In the genomic region with DNA sequence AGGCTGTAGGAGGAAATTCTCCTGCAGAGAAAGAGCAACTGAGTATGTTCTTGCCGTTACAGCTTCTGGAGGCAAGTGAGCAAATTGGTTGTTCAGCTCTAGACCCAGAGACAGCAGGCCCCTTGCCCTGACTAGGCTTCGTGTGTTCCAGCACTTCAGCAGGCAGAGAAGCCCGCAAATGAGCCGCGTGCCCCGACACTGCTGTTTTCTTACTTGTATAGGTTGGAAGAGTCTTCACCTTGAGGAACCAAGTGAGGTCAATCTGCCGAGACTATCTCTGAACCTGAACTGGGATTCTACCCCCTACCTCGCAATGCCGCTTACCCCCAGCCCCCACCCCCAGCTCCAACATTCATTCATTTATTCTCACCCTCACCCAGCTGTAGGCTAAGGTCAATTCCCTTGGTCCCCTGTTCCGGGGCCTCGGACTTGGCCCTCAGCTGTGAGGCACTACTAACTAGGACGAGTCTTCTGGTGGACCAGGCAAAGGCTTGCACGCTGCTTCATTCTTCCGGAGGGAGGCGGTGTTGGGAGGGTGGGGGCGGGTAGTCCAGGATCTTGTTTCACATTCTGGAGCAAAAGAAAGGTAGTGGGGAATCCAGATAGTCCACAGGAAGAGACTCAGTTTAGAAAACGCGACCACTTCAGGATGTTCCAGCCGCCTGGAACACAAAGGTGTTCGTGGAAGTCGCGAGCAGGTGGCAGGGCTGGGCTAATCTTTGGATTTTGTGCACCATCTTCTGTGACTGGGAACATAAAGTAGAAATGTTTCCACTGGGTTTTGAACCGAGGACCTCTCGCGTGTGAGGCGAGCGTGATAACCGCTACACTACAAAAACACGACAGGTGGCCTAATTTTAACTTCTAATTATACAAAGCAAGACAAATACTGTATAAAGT, we compare ENCODE assay signal across 9 mouse cellular contexts. TPM values are rescaled to one million over a fixed set of nuclear protein-coding genes. Genes with fewer than 3 reads are reported as not detected.
A peak's percentile ranks its signal among the peaks of the same experiment; 100 is the strongest.
DNase-seq lines count a peak whose midpoint lies in the region; ATAC-seq and TF ChIP-seq lines count a peak whose summit lies in the region.
"Had no signal": no experiment of that assay in that cellular context is flagged by ENCODE, and none has a peak within 500 bp of the region (broad histone marks: within the 10 kb centered on the region; RNA-seq: fewer than 3 reads in every experiment).

No protein-coding gene starts in this region.

- peak overlapping the region; percentile 65 for H3K4me3 ChIP-seq in heart, embryonic 10.5 days
- peak overlapping the region; percentile 82 for H3K4me3 ChIP-seq in E14TG2a.4 (replicated peaks; ENCODE audit: low read length)
- H3K4me3 ChIP-seq in hindbrain, embryonic 10.5 days, result peak overlapping the region; percentile 58
- peak overlapping the region; percentile 54 to 57 for H3K4me3 ChIP-seq in liver, embryonic 14.5 days (ENCODE audit: insufficient read depth in 1 of 2, low read depth in 2 of 2, low read length in 2 of 2)

- TF ChIP-seq EP300 in liver, embryonic 14.5 days (IDR thresholded peaks at IDR 0.05; ENCODE audit: low read depth), result no peak

- no peaks in the 10 kb centered on the region for H3K36me3 ChIP-seq in heart, embryonic 10.5 days
- peaks cover under 1% of the 10 kb centered on the region; the same call in 1 of the 2 replicates for H3K36me3 ChIP-seq in E14TG2a.4 (ENCODE audit: insufficient read depth, low read length)
- no peaks in the 10 kb centered on the region for H3K36me3 ChIP-seq in hindbrain, embryonic 10.5 days
- no peaks in the 10 kb centered on the region for H3K36me3 ChIP-seq in liver, embryonic 14.5 days (replicated peaks; ENCODE audit: control insufficient read depth, insufficient read depth, low read depth)

- H3K4me2 ChIP-seq in liver, embryonic 14.5 days (ENCODE audit: low read depth), result peak overlapping the region; percentile 85

- peaks cover 5% of the 10 kb centered on the region; the same call in 1 of the 2 replicates for H3K4me1 ChIP-seq in heart, embryonic 10.5 days
- peaks cover 42% of the 10 kb centered on the region for H3K4me1 ChIP-seq in E14TG2a.4 (replicated peaks; ENCODE audit: low read depth, low read length)
- H3K4me1 ChIP-seq in hindbrain, embryonic 10.5 days (replicated peaks), result peaks cover 14% of the 10 kb centered on the region; the same call in 1 of the 2 replicates
- peaks cover 0 to 7% of the 10 kb centered on the region in 2 experiments; a peak in 3 of 4 replicates for H3K4me1 ChIP-seq in liver, embryonic 14.5 days (replicated peaks; ENCODE audit: control insufficient read depth in 2 of 2, insufficient read depth in 2 of 2, low read length in 1 of 2)

- no peaks in the 10 kb centered on the region for H3K27me3 ChIP-seq in heart, embryonic 10.5 days (ENCODE audit: insufficient read depth, poor library complexity, severe bottlenecking)
- peaks cover 37% of the 10 kb centered on the region for H3K27me3 ChIP-seq in E14TG2a.4 (ENCODE audit: insufficient read depth, low read length)
- H3K27me3 ChIP-seq in hindbrain, embryonic 10.5 days (ENCODE audit: insufficient read depth, poor library complexity, severe bottlenecking), result peaks cover 18% of the 10 kb centered on the region
- H3K27me3 ChIP-seq in liver, embryonic 14.5 days (ENCODE audit: control insufficient read depth, insufficient read depth, low read length), result no peaks in the 10 kb centered on the region

- ATAC-seq in liver, embryonic 14.5 days (ENCODE audit: insufficient read depth), result peak; percentile 54
- ATAC-seq: Patski had no signal

- intact Hi-C loops in heart, postnatal 36 days (cut with DNase I), result loop anchor here (1.0 kb wide), 1 partner anchor 10 kb away; no protein-coding TSS in a partner anchor

- H3K9me3 ChIP-seq in heart, embryonic 10.5 days, result no peaks in the 10 kb centered on the region
- no peaks in the 10 kb centered on the region for H3K9me3 ChIP-seq in E14TG2a.4 (ENCODE audit: low read length)
- H3K9me3 ChIP-seq in hindbrain, embryonic 10.5 days, result no peaks in the 10 kb centered on the region
- no peaks in the 10 kb centered on the region for H3K9me3 ChIP-seq in liver, embryonic 14.5 days (ENCODE audit: control insufficient read depth, low read length)

- no peak overlapping the region for H3K27ac ChIP-seq in heart, embryonic 10.5 days
- H3K27ac ChIP-seq in hindbrain, embryonic 10.5 days, result no peak overlapping the region; the same call in 1 of the 2 replicates
- H3K27ac ChIP-seq in liver, embryonic 14.5 days, result no peak overlapping the region

- WGBS in heart, embryonic 10.5 days, result 3% methylated on average over 29 of the region's 29 CpGs
- 5% methylated on average over 29 of the region's 29 CpGs for WGBS in hindbrain, embryonic 10.5 days
- 5% methylated on average over 29 of the region's 29 CpGs for WGBS in liver, embryonic 14.5 days (ENCODE audit: insufficient replicate concordance)

- peak; percentile 23 for TF ChIP-seq CTCF in E14TG2a.4 (conservative IDR thresholded peaks at IDR 0.05; ENCODE audit: low read length)
- peak; percentile 37 for TF ChIP-seq CTCF in liver, embryonic 14.5 days (IDR thresholded peaks at IDR 0.05; ENCODE audit: low read depth)

- DNase-seq in heart, embryonic 10.5 days (ENCODE audit: low spot score), result no peak
- no peak for DNase-seq in heart, postnatal 36 days
- peak; percentile 62 to 74 for DNase-seq in cerebellum, postnatal 10 days
- DNase-seq in hindbrain, embryonic 10.5 days (ENCODE audit: low spot score), result peak; percentile 60
- DNase-seq in liver, embryonic 14.5 days (ENCODE audit: low read depth in 3 of 3, low spot score in 3 of 3), result peak; percentile 60 to 74 (median 73)
- peak; percentile 29 for DNase-seq in right cerebral cortex, postnatal 25 days
- DNase-seq in kidney, postnatal 14 days, result no peak

- peak overlapping the region; percentile 60 for H3K9ac ChIP-seq in liver, embryonic 14.5 days (replicated peaks)

RNA-seq across cellular contexts. Expression of a gene that starts 12.1 kb away (rescaled TPM):
- 10.1 and 13.0 TPM in 2 replicates for polyA plus RNA-seq in heart, embryonic 10.5 days (2016; fragmentation: Nextera tagmentation; extraction: Ambion mirVana)
- 1 to 10 TPM; 4.3 TPM for total RNA-seq in heart, postnatal 36 days (2021)
- 13.4 and 14.5 TPM in 2 replicates for polyA plus RNA-seq in hindbrain, embryonic 10.5 days (2016; fragmentation: Nextera tagmentation; extraction: Ambion mirVana)
- polyA plus RNA-seq in liver, embryonic 14.5 days (2012; rRNA removed), result 2.4 and 4.0 TPM in 2 replicates
- 5.2 and 5.3 TPM in 2 replicates for polyA plus RNA-seq in liver, embryonic 14.5 days (2014; fragmentation: Nextera tagmentation; extraction: Ambion mirVana)

RNA-seq across cellular contexts. Expression of a gene that starts 42.6 kb away (rescaled TPM):
- 39.0 and 42.2 TPM in 2 replicates for polyA plus RNA-seq in heart, embryonic 10.5 days (2016; fragmentation: Nextera tagmentation; extraction: Ambion mirVana)
- total RNA-seq in heart, postnatal 36 days (2021), result 10 to 100 TPM; 13.6 to 16.5 TPM
- polyA plus RNA-seq in hindbrain, embryonic 10.5 days (2016; fragmentation: Nextera tagmentation; extraction: Ambion mirVana), result 42.3 and 54.0 TPM in 2 replicates
- polyA plus RNA-seq in liver, embryonic 14.5 days (2012; rRNA removed), result 3.0 and 5.4 TPM in 2 replicates
- 11.9 and 12.5 TPM in 2 replicates for polyA plus RNA-seq in liver, embryonic 14.5 days (2014; fragmentation: Nextera tagmentation; extraction: Ambion mirVana)

RNA-seq across cellular contexts. Expression of a gene that starts 54.1 kb away (rescaled TPM):
- 0.04 and 0.96 TPM in 2 replicates for polyA plus RNA-seq in heart, embryonic 10.5 days (2016; fragmentation: Nextera tagmentation; extraction: Ambion mirVana)
- total RNA-seq in heart, postnatal 36 days (2021), result not detected
- 0.04 TPM in 1 of 2 replicates, not detected in the other for polyA plus RNA-seq in hindbrain, embryonic 10.5 days (2016; fragmentation: Nextera tagmentation; extraction: Ambion mirVana)
- 1.5 and 2.1 TPM in 2 replicates for polyA plus RNA-seq in liver, embryonic 14.5 days (2012; rRNA removed)
- polyA plus RNA-seq in liver, embryonic 14.5 days (2014; fragmentation: Nextera tagmentation; extraction: Ambion mirVana), result 1.5 and 1.8 TPM in 2 replicates

Comparison
In these comparisons a context has a peak if more than half of its experiments do, and no peak if none do; other contexts are left out.
1. DNase-seq: peak in cerebellum, postnatal 10 days (2 of 2), hindbrain, embryonic 10.5 days (single experiment), liver, embryonic 14.5 days (3 of 3) and right cerebral cortex, postnatal 25 days (single experiment); none in heart, embryonic 10.5 days (single experiment), heart, postnatal 36 days (0 of 2) and kidney, postnatal 14 days (single experiment).
2. Peak in every context shown above with its lines, with median percentiles within 50 percentile points of each other: H3K4me3 ChIP-seq.